Mouse (Mus musculus): ENCODE results near the gene Rnf207.

DNA sequence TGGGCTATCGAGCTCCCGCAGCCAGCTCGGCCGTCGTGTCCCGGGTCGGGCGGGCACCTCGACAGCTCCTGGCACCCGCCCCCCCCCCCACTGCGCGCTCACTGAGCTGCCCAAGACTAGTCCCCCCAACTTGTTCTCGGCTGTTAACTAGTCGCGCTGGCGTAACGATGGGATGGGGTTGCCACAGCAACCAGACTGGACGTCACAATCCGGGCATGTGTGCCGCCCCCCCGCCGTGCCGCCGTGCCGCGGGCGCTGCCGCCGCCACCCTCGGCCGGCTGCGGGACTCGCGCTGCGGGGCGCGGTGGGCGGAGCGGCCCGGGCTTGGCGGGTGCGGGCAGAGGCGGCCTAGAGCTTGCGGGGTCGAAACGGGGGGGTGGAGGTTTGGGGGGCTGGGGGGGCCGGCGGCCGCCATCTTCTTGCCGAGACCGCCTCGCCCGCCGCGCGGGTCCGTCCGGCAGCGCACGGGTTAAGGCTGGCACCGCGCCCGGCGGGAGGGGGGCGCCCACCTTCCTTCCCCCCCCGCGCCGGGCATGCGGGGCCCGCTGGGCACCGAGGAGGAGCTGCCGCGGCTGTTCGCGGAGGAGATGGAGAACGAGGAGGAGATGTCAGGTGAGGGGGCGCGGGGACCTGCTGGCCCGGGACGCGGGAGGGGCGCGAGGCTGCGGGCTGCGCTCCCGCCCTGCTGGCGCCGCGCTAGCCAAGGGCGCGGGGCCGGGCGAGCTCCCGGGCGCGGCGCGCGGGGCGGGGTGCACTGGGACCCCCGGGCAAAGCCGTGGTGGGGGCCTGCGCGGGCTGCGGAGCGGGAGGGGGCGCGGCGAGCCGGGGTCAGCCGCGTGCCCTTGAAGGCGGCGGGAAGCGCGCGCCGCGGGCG lies 19.9 kb upstream of the Rnf207 start, which contains the start of gene Chd5:
- TF ChIP-seq CTCF (IDR thresholded peaks at IDR 0.05; ENCODE audit: low read depth) (no peak), EP300 (IDR thresholded peaks at IDR 0.05; ENCODE audit: low read depth) (no peak)
